Mouse (Mus musculus) liver, adult 10 weeks (tissue): Measurements from ENCODE around the gene Ldah. TPM values are rescaled to one million over a fixed set of nuclear protein-coding genes. Genes with fewer than 3 reads are reported as not detected.

Source experiments
- polyA plus RNA-seq: library from polyadenylated mRNA; stranded (reverse); fragments of 350-450 nt; fragmentation: Illumina TruSeq; extraction: RNeasy Lipid Tissue Mini Kit (QIAGEN cat#74804); gene quantifications from one replicate; pipeline ENCODE4 v1.2.3, GENCODE M21; 2014; ENCODE audit warnings: low read depth, low replicate concordance

The Ldah gene
- 31.2 TPM for polyA plus RNA-seq

DNA sequence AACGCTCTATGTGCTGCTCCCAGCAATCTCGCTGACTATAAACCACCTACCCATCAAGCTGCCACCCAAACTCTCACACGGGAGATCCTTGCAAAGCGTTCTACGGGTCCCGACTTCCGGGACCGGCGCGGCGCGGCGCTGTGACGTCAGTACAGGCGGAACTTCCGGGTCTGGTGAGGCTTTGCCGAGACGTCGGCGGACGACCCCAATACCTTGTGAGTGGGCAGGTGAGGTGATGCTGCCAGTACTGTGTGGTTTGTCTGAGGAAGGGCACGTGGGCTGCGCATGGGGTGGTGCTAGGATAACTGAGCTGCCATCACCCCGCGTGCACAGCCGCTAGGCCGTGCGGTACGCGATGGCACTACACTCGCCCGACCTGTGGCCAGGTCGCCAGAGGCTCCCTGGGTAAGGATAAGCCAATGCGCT, at the start of gene Ldah:
Gene Ldah (plus strand): TSS at position 130 of the 426 bp plus-strand sequence.

DNA sequence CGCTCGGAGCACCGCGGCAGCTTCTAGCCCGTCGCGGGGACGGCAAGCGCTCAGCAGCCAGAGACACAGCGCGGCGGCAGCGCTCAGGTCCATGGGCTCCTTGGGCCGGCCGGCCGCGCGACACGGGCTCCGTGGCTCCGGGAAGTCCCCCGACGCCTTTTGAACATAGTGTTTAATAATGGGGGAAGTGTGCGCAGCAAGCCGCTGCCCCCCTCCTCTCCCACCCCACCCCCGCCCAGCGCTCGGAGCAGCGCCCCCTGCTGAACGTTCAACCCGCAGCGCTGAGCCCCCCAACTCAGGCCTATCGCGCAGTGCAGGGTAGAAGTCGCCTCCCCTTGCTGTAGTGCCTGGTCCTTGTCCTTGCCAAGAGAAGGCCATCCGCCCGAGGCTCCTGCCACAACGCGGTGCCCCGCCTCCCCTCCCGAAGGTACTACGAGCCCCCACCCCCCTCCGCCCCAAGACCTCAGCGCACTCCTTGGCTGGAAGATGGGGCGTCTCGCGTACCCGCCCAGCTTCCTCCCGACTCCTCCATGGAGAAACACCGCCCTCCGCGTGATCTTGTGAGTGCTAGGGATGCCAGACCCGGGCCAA, 94.0 kb downstream of the Ldah start, which contains the start of gene Gdf7:
Gene Gdf7 (minus strand): TSS at position 114 of the 591 bp plus-strand sequence.

DNA sequence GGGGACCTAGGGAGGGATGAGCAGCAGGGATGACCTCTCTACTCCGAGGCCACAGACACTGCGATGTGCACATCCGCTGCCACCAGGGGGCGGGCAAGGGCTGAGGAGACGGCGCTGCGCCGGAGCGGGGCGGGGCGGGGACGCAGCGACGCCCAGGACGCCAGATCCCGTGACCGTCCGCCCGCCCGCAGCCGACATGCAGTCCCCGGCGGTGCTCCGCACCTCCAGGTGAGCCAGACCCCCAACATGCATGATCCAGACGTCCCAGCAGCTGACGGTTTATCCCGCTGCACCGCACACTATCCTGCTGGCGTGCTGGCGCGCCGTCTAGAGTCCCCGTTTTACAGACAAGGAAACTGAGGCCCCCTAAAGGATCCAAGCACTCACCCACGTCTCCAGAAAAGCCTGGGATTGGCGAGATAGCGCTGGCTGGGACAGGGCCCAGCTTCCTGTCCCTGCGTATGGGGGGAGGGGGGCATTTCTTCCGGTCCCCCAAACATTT, 105.4 kb downstream of the Ldah start, which contains the start of gene Hs1bp3:
Gene Hs1bp3 (plus strand): TSS at position 163 of the 502 bp plus-strand sequence.

Other genes starting within 250 kb of the Ldah start
- 4,979 TPM for gene Apob, start 230.5 kb upstream of the Ldah start, polyA plus RNA-seq
- gene Gdf7, start 93.8 kb downstream of the Ldah start, polyA plus RNA-seq, result not detected
- gene Hs1bp3, start 105.3 kb downstream of the Ldah start, polyA plus RNA-seq, result 2.2 TPM